Comparison of ENCODE assay signal across 8 mouse cellular contexts in the genomic region with DNA sequence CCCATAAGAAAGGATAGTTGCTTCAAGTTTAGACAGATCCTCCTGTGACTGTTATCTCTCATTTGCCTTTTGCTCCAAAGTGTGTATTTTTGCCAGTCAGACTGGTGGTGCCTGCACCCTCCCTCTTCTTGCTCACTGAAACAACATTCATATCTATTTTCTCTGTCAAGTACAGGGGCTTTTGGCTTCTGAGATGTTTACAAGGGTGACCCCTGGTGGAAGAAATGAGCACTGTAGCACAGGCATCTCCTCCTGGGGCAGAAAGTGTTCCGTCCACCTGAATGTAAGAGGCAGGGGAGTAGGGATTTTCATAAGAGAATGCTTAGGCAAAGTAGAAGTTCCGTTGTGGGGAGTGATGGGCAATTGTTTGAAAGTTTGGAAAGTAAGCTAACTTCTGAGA. TPM values are rescaled to one million over a fixed set of nuclear protein-coding genes. Genes with fewer than 3 reads are reported as not detected.
DNase-seq lines count a peak whose midpoint lies in the region; ATAC-seq and TF ChIP-seq lines count a peak whose summit lies in the region.

No protein-coding gene starts in this region.

- H3K36me3 ChIP-seq in hindbrain, embryonic 10.5 days: no peaks in the 10 kb centered on the region
- H3K36me3 ChIP-seq in hindbrain, embryonic 16.5 days (ENCODE audit: control insufficient read depth, insufficient read depth, low read length): no peaks in the 10 kb centered on the region
- H3K36me3 ChIP-seq in intestine, embryonic 16.5 days (ENCODE audit: control insufficient read depth, insufficient read depth, low read length): no peaks in the 10 kb centered on the region
- no peaks in the 10 kb centered on the region for H3K36me3 ChIP-seq in neural tube, embryonic 11.5 days (ENCODE audit: control insufficient read depth, insufficient read depth, low read length)
- H3K36me3 ChIP-seq in testis, adult 2 months (ENCODE audit: control insufficient read depth, insufficient read depth, low read length): no peaks in the 10 kb centered on the region

- DNase-seq in hindbrain, embryonic 10.5 days (ENCODE audit: low spot score): peak; percentile 76
- peak; percentile 30 for DNase-seq in c-Kit-positive CD71-positive TER-119-negative erythroid progenitor cells, embryonic 14.5 days (ENCODE audit: low read depth)
- DNase-seq in forelimb bud, embryonic 11.5 days (ENCODE audit: low read depth, low spot score): peak; percentile 86
- peak; percentile 79 for DNase-seq in left cerebral cortex, postnatal 4 days
- peak; percentile 71 for DNase-seq in neural tube, embryonic 11.5 days (ENCODE audit: low spot score)

- H3K27me3 ChIP-seq in hindbrain, embryonic 10.5 days (ENCODE audit: insufficient read depth, poor library complexity, severe bottlenecking): no peaks in the 10 kb centered on the region
- H3K27me3 ChIP-seq in hindbrain, embryonic 16.5 days (replicated peaks; ENCODE audit: control insufficient read depth, insufficient read depth, low read length): no peaks in the 10 kb centered on the region
- no peaks in the 10 kb centered on the region for H3K27me3 ChIP-seq in intestine, embryonic 16.5 days (replicated peaks; ENCODE audit: control insufficient read depth, insufficient read depth, low read length)
- no peaks in the 10 kb centered on the region for H3K27me3 ChIP-seq in neural tube, embryonic 11.5 days (ENCODE audit: control insufficient read depth, insufficient read depth, low read length)
- H3K27me3 ChIP-seq in testis, adult 2 months (ENCODE audit: control insufficient read depth, insufficient read depth, low read length): no peaks in the 10 kb centered on the region

- WGBS in hindbrain, embryonic 10.5 days: 49% methylated on average over 2 of the region's 2 CpGs
- 38% methylated on average over 2 of the region's 2 CpGs for WGBS in hindbrain, embryonic 16.5 days
- WGBS in intestine, embryonic 16.5 days: 43% methylated on average over 2 of the region's 2 CpGs
- WGBS in neural tube, embryonic 11.5 days: 46% methylated on average over 2 of the region's 2 CpGs

- no peak for ATAC-seq in hindbrain, embryonic 16.5 days
- peak; percentile 42; the same call in 1 of the 2 replicates for ATAC-seq in intestine, embryonic 16.5 days
- ATAC-seq in neural tube, embryonic 11.5 days (ENCODE audit: insufficient read depth, low FRiP score, low TSS enrichment): no peak

- no peaks in the 10 kb centered on the region for H3K4me1 ChIP-seq in hindbrain, embryonic 10.5 days (replicated peaks)
- no peaks in the 10 kb centered on the region for H3K4me1 ChIP-seq in hindbrain, embryonic 16.5 days (ENCODE audit: control insufficient read depth, insufficient read depth, low read depth, low read length)
- H3K4me1 ChIP-seq in intestine, embryonic 16.5 days (ENCODE audit: control insufficient read depth, insufficient read depth, low read length): peaks cover 12% of the 10 kb centered on the region; the same call in 1 of the 2 replicates
- H3K4me1 ChIP-seq in neural tube, embryonic 11.5 days (ENCODE audit: control insufficient read depth, insufficient read depth, low read length): no peaks in the 10 kb centered on the region
- no peaks in the 10 kb centered on the region; the same call in 1 of the 2 replicates for H3K4me1 ChIP-seq in testis, adult 2 months (ENCODE audit: control insufficient read depth, insufficient read depth, low read length)

- TF ChIP-seq POLR2A in testis, adult 2 months (IDR thresholded peaks at IDR 0.05; ENCODE audit: control insufficient read depth, low read depth, low read length): no peak

- intact Hi-C loops in left cerebral cortex, postnatal 4 days (cut with DNase I): loop anchor here (5.0 kb wide), 1 partner anchor 215 kb away; no protein-coding TSS in a partner anchor

- no peak overlapping the region for H3K4me3 ChIP-seq in hindbrain, embryonic 10.5 days
- H3K4me3 ChIP-seq in hindbrain, embryonic 16.5 days (ENCODE audit: low read length): no peak overlapping the region
- H3K4me3 ChIP-seq in intestine, embryonic 16.5 days (ENCODE audit: low read length): no peak overlapping the region
- H3K4me3 ChIP-seq in neural tube, embryonic 11.5 days (ENCODE audit: low read depth, low read length): no peak overlapping the region
- no peak overlapping the region for H3K4me3 ChIP-seq in testis, adult 2 months (ENCODE audit: control insufficient read depth, low read depth, low read length)

- no peaks in the 10 kb centered on the region for H3K9me3 ChIP-seq in hindbrain, embryonic 10.5 days
- H3K9me3 ChIP-seq in hindbrain, embryonic 16.5 days (ENCODE audit: control insufficient read depth, low read length): no peaks in the 10 kb centered on the region
- no peaks in the 10 kb centered on the region for H3K9me3 ChIP-seq in intestine, embryonic 16.5 days (ENCODE audit: control insufficient read depth, low read length)
- no peaks in the 10 kb centered on the region for H3K9me3 ChIP-seq in neural tube, embryonic 11.5 days (ENCODE audit: control insufficient read depth, low read length)

- H3K4me2 ChIP-seq in hindbrain, embryonic 16.5 days (ENCODE audit: low read length): no peak overlapping the region
- no peak overlapping the region for H3K4me2 ChIP-seq in intestine, embryonic 16.5 days (ENCODE audit: low read depth, low read length)
- no peak overlapping the region for H3K4me2 ChIP-seq in neural tube, embryonic 11.5 days (ENCODE audit: low read depth)

- H3K9ac ChIP-seq in hindbrain, embryonic 16.5 days (ENCODE audit: low read depth, low read length): no peak overlapping the region
- H3K9ac ChIP-seq in intestine, embryonic 16.5 days (ENCODE audit: low read depth, low read length): no peak overlapping the region
- no peak overlapping the region for H3K9ac ChIP-seq in neural tube, embryonic 11.5 days (ENCODE audit: low read length)

- H3K27ac ChIP-seq in hindbrain, embryonic 10.5 days: no peak overlapping the region
- H3K27ac ChIP-seq in hindbrain, embryonic 16.5 days (ENCODE audit: low read depth, low read length): no peak overlapping the region
- no peak overlapping the region for H3K27ac ChIP-seq in intestine, embryonic 16.5 days (ENCODE audit: low read length)
- no peak overlapping the region for H3K27ac ChIP-seq in neural tube, embryonic 11.5 days (ENCODE audit: low read depth, low read length)
- H3K27ac ChIP-seq in testis, adult 2 months (ENCODE audit: control insufficient read depth, insufficient read depth, low read depth, low read length): no peak overlapping the region

- TF ChIP-seq CTCF in testis, adult 2 months (IDR thresholded peaks at IDR 0.05; ENCODE audit: control insufficient read depth, insufficient read depth, insufficient replicate concordance, low read depth, low read length): peak; percentile 33; the same call in 1 of the 2 replicates

RNA-seq across cellular contexts. Expression of a gene that starts 35.5 kb away (rescaled TPM):
- 12.9 and 13.5 TPM in 2 replicates for polyA plus RNA-seq in hindbrain, embryonic 10.5 days (2016; fragmentation: Nextera tagmentation; extraction: Ambion mirVana)
- 5.5 and 5.9 TPM in 2 replicates for polyA plus RNA-seq in hindbrain, embryonic 16.5 days (2015; fragmentation: Nextera tagmentation; extraction: Ambion mirVana)
- polyA plus RNA-seq in intestine, embryonic 16.5 days (2015; fragmentation: Nextera tagmentation; extraction: Ambion mirVana): 7.2 and 7.4 TPM in 2 replicates
- 1 to 10 TPM; 7.1 to 8.0 TPM for total RNA-seq in left cerebral cortex, postnatal 4 days (2021)
- polyA plus RNA-seq in neural tube, embryonic 11.5 days (2014; fragmentation: Nextera tagmentation; extraction: Ambion mirVana): 7.8 and 9.0 TPM in 2 replicates
- polyA plus RNA-seq in testis, adult 2 months (2012; rRNA removed): 3.0 and 3.3 TPM in 2 replicates

RNA-seq across cellular contexts. Expression of a gene that starts 44.2 kb away (rescaled TPM):
- 9.0 and 10.5 TPM in 2 replicates for polyA plus RNA-seq in hindbrain, embryonic 10.5 days (2016; fragmentation: Nextera tagmentation; extraction: Ambion mirVana)
- polyA plus RNA-seq in hindbrain, embryonic 16.5 days (2015; fragmentation: Nextera tagmentation; extraction: Ambion mirVana): 4.6 and 6.5 TPM in 2 replicates
- polyA plus RNA-seq in intestine, embryonic 16.5 days (2015; fragmentation: Nextera tagmentation; extraction: Ambion mirVana): 170 and 181 TPM in 2 replicates
- total RNA-seq in left cerebral cortex, postnatal 4 days (2021): 1 to 10 TPM; 4.1 to 4.2 TPM
- 5.6 and 5.7 TPM in 2 replicates for polyA plus RNA-seq in neural tube, embryonic 11.5 days (2014; fragmentation: Nextera tagmentation; extraction: Ambion mirVana)
- polyA plus RNA-seq in testis, adult 2 months (2012; rRNA removed): 0.48 and 1.9 TPM in 2 replicates

Comparison
In these comparisons a context has a peak if more than half of its experiments do, and no peak if none do; other contexts are left out.
1. DNase-seq: peak in every context shown above with its lines; median percentile 86 in forelimb bud, embryonic 11.5 days; 79 in left cerebral cortex, postnatal 4 days; 76 in hindbrain, embryonic 10.5 days; 71 in neural tube, embryonic 11.5 days; 30 in c-Kit-positive CD71-positive TER-119-negative erythroid progenitor cells, embryonic 14.5 days.
2. RNA of a gene that starts 44.2 kb away (polyA plus RNA-seq): 170 to 181 TPM in intestine, embryonic 16.5 days; 9.0 to 10.5 TPM in hindbrain, embryonic 10.5 days, 5.6 to 5.7 TPM in neural tube, embryonic 11.5 days, 4.6 to 6.5 TPM in hindbrain, embryonic 16.5 days and 0.48 to 1.9 TPM in testis, adult 2 months; every median in the first group is over 10 times any median in the second.